Mouse (Mus musculus) MEL (cell line): ENCODE results near the gene Gm8909.
"Not testable (repeated sequence)": the region's sequence is repeated elsewhere in the genome, so short reads cannot be mapped to it uniquely, and the experiment has no call there.

Experiments used
- CTCF ChIP-seq, 3 experiments: IDR thresholded peaks in 2 of 3; conservative IDR thresholded peaks in 1 of 3; 2 replicates each; pipeline ENCODE4 v1.5.1; 2011 to 2012; ENCODE audit warnings: low read length in 3 of 3, low read depth in 2 of 3, mild to moderate bottlenecking in 2 of 3, improper control_type of control experiment in 1 of 3, inconsistent platforms in 1 of 3, mixed read lengths in 1 of 3, moderate library complexity in 1 of 3; ENCODE audit not compliant: control insufficient read depth in 1 of 3, insufficient read depth in 1 of 3, poor library complexity in 1 of 3, severe bottlenecking in 1 of 3
- EP300 ChIP-seq, 2 experiments: IDR thresholded peaks; 2 replicates each; pipeline ENCODE4 v1.6.1; 2011; ENCODE audit warnings: improper control_type of control experiment in 2 of 2, low read length in 2 of 2, low read depth in 1 of 2, mild to moderate bottlenecking in 1 of 2
- ETS1 ChIP-seq: IDR thresholded peaks from 2 replicates; pipeline ENCODE4 v1.6.1; 2012; ENCODE audit warnings: low read depth, mild to moderate bottlenecking, inconsistent platforms, low read length, improper control_type of control experiment, moderate library complexity
- GABPA ChIP-seq: IDR thresholded peaks from 2 replicates; pipeline ENCODE4 v1.6.1; 2012; ENCODE audit warnings: low read depth, mild to moderate bottlenecking, inconsistent platforms, low read length, improper control_type of control experiment, moderate library complexity
- JUND ChIP-seq: IDR thresholded peaks from 2 replicates; pipeline ENCODE4 v1.6.1; 2011; ENCODE audit warnings: low read depth, mild to moderate bottlenecking, improper control_type of control experiment, low read length
- POLR2A ChIP-seq, 2 experiments: IDR thresholded peaks; 2 replicates each; pipeline ENCODE4 v1.6.1; 2011 to 2012; ENCODE audit warnings: low read length in 2 of 2, mild to moderate bottlenecking in 2 of 2, control low read depth in 1 of 2, improper control_type of control experiment in 1 of 2, low read depth in 1 of 2, moderate library complexity in 1 of 2; ENCODE audit not compliant: control insufficient read depth in 1 of 2, insufficient read depth in 1 of 2, poor library complexity in 1 of 2
- RCOR1 ChIP-seq: IDR thresholded peaks from 2 replicates; pipeline ENCODE4 v1.6.1; 2012; ENCODE audit warnings: low read depth, mild to moderate bottlenecking, inconsistent platforms, low read length, improper control_type of control experiment
- SIN3A ChIP-seq: IDR thresholded peaks from 2 replicates; pipeline ENCODE4 v1.6.1; 2012; ENCODE audit warnings: low read length, improper control_type of control experiment, inconsistent platforms
- TBP ChIP-seq: IDR thresholded peaks from 2 replicates; pipeline ENCODE4 v1.8.0; 2011; ENCODE audit warnings: low read depth, low read length, improper control_type of control experiment
- USF1 ChIP-seq: IDR thresholded peaks from 2 replicates; pipeline ENCODE4 v1.6.1; 2014; ENCODE audit warnings: low read depth, mild to moderate bottlenecking, inconsistent platforms, low read length, improper control_type of control experiment, moderate library complexity
- ZNF384 ChIP-seq: IDR thresholded peaks from 2 replicates; pipeline ENCODE4 v1.6.1; 2012; ENCODE audit warnings: low read depth, mild to moderate bottlenecking, inconsistent platforms, low read length, improper control_type of control experiment

DNA sequence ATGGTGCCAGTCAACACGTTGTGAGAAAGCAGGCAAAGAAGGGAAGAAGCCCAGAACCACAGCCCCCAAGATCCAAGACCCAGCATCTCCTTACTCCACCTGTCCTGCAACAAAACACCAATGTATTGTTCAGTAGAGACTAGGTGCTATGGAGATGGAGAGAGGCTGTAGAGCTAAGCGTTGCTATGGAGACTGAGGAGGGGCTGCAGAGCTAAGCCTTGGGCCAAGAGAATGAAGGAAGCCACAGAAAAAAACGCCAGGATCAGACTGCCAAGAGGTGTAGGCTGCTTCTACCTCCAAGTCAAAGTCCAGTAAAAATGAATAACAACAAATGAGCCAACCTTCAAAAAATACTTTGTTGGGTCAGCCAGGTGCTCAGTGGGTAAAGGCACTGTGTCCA, 51.8 kb downstream of the Gm8909 start:
- not testable (repeated sequence) for TF ChIP-seq USF1; CTCF (IDR thresholded peaks at IDR 0.05 in 2 of 3, conservative IDR thresholded peaks at IDR 0.05 in 1 of 3; ENCODE audit: control insufficient read depth in 1 of 3, insufficient read depth in 1 of 3, low read depth in 2 of 3, low read length in 3 of 3, poor library complexity in 1 of 3, severe bottlenecking in 1 of 3); ETS1; ZNF384; TBP; POLR2A (IDR thresholded peaks at IDR 0.05; ENCODE audit: control insufficient read depth in 1 of 2, insufficient read depth in 1 of 2, low read depth in 1 of 2, low read length in 2 of 2, poor library complexity in 1 of 2); EP300 (IDR thresholded peaks at IDR 0.05; ENCODE audit: low read depth in 1 of 2, low read length in 2 of 2); GABPA; SIN3A; JUND; RCOR1
